Mouse (Mus musculus) testis, adult 2 months (tissue): Measurements from ENCODE around the gene Sae1.

Source experiments
- CTCF ChIP-seq: fragments of 200-500 bp; IDR thresholded peaks from 2 replicates; pipeline ENCODE4 v1.5.1; 2012; ENCODE audit warnings: low read depth, mild to moderate bottlenecking, inconsistent platforms, low read length, moderate library complexity; ENCODE audit not compliant: control insufficient read depth, insufficient read depth, insufficient replicate concordance
- POLR2A ChIP-seq: fragments of 200-500 bp; IDR thresholded peaks from 2 replicates; pipeline ENCODE4 v1.6.1; 2012; ENCODE audit warnings: low read depth, mild to moderate bottlenecking, inconsistent platforms, low read length, moderate library complexity; ENCODE audit not compliant: control insufficient read depth

DNA sequence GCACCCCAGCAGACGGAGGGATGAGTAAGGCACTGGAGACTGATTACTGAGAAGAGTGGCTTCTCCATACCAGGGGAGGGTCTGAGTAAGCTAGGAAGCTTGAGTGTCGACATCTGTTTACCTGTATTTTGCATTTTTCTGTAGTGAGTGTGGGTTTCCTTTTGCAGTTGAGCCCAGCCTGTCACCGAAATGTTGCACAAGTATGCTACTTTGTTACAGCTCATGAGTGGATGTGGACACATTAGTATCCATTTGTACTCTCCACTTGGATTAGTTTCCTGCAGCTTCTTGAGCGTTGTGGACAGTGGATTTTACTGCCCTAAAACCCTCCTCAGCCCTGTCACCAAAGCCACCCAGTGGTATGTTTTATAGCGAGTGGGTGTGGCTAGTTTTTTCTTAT, 31.1 kb upstream of the Sae1 start:
- TF ChIP-seq POLR2A (no peak), CTCF (no peak)
